Mouse (Mus musculus): ENCODE measurements at regions not wholly inside any gene's neighbourhood (a gene's known extent, or its start where the extent isn't known, plus 50 kb on each side); places are given as distances from the start of the nearest gene placed in this dataset.
A peak's percentile ranks its signal among the peaks of the same experiment; 100 is the strongest.

GRCm38 (mm10) chr1:39047316-39047715, 61.9 kb downstream of the Pdcl3 start:
- DNase-seq (ENCODE audit: low spot score) (no peak), ATAC-seq (no peak)
- H3K9me3 ChIP-seq (replicated peaks; ENCODE audit: control insufficient read depth, low read length) = no peaks in the 10 kb centered on the region; the same call in 1 of the 2 replicates
- H3K4me3 ChIP-seq (ENCODE audit: low read depth, low read length) = no peak overlapping the region
- 90% methylated on average over 6 of the region's 6 CpGs for WGBS
- no peaks in the 10 kb centered on the region for H3K4me1 ChIP-seq (ENCODE audit: control insufficient read depth, insufficient read depth, low read length)
- H3K27me3 ChIP-seq (replicated peaks; ENCODE audit: control insufficient read depth, insufficient read depth, low read length) = no peaks in the 10 kb centered on the region
- no peak overlapping the region for H3K4me2 ChIP-seq (ENCODE audit: low read length)
- no peak overlapping the region for H3K27ac ChIP-seq (ENCODE audit: low read depth, low read length)
- H3K9ac ChIP-seq (ENCODE audit: low read length) = no peak overlapping the region
- no peaks in the 10 kb centered on the region for H3K36me3 ChIP-seq (ENCODE audit: control insufficient read depth, insufficient read depth, low read length)

GRCm38 (mm10) chr1:39057304-39057703, 71.9 kb downstream of the Pdcl3 start:
- no peak for ATAC-seq
- H3K9ac ChIP-seq (ENCODE audit: low read length) = no peak overlapping the region
- no peak overlapping the region for H3K4me2 ChIP-seq (ENCODE audit: low read length)
- no peak overlapping the region for H3K27ac ChIP-seq (ENCODE audit: low read depth, low read length)
- no peaks in the 10 kb centered on the region for H3K36me3 ChIP-seq (ENCODE audit: control insufficient read depth, insufficient read depth, low read length)
- H3K4me1 ChIP-seq (ENCODE audit: control insufficient read depth, insufficient read depth, low read length) = no peaks in the 10 kb centered on the region
- WGBS = 76% methylated on average over 6 of the region's 6 CpGs
- H3K27me3 ChIP-seq (replicated peaks; ENCODE audit: control insufficient read depth, insufficient read depth, low read length) = no peaks in the 10 kb centered on the region
- H3K9me3 ChIP-seq (replicated peaks; ENCODE audit: control insufficient read depth, low read length) = no peaks in the 10 kb centered on the region
- no peak overlapping the region for H3K4me3 ChIP-seq (ENCODE audit: low read depth, low read length)
- DNase-seq (ENCODE audit: low spot score) = no peak

- Histone ChIP-seq H3K36me3 (ENCODE audit: control insufficient read depth, insufficient read depth, low read length) (no peaks in the 10 kb centered on the region), H3K9me3 (replicated peaks; ENCODE audit: control insufficient read depth, low read length) (no peaks in the 10 kb centered on the region), H3K4me3 (ENCODE audit: low read depth, low read length) (no peak overlapping the region), H3K27me3 (replicated peaks; ENCODE audit: control insufficient read depth, insufficient read depth, low read length) (no peaks in the 10 kb centered on the region), H3K27ac (ENCODE audit: low read depth, low read length) (no peak overlapping the region), H3K4me1 (ENCODE audit: control insufficient read depth, insufficient read depth, low read length) (no peaks in the 10 kb centered on the region), H3K9ac (ENCODE audit: low read length) (no peak overlapping the region), H3K4me2 (ENCODE audit: low read length) (no peak overlapping the region)
- DNase-seq (ENCODE audit: low spot score) = no peak
- ATAC-seq = no peak
- WGBS = 96% methylated on average over 6 of the region's 6 CpGs
Observed at GRCm38 (mm10) chr1:39062509-39062908, 77.1 kb downstream of the Pdcl3 start.

- H3K4me2 ChIP-seq (ENCODE audit: low read length) = no peak overlapping the region
- no peaks in the 10 kb centered on the region for H3K9me3 ChIP-seq (replicated peaks; ENCODE audit: control insufficient read depth, low read length)
- DNase-seq (ENCODE audit: low spot score) (peak; percentile 15), ATAC-seq (no peak)
- H3K36me3 ChIP-seq (ENCODE audit: control insufficient read depth, insufficient read depth, low read length) = no peaks in the 10 kb centered on the region
- H3K4me3 ChIP-seq (ENCODE audit: low read depth, low read length) = no peak overlapping the region
- H3K4me1 ChIP-seq (ENCODE audit: control insufficient read depth, insufficient read depth, low read length) = no peaks in the 10 kb centered on the region
- H3K9ac ChIP-seq (ENCODE audit: low read length) = no peak overlapping the region
- H3K27me3 ChIP-seq (replicated peaks; ENCODE audit: control insufficient read depth, insufficient read depth, low read length) = no peaks in the 10 kb centered on the region
- WGBS = 81% methylated on average over 13 of the region's 13 CpGs
- no peak overlapping the region for H3K27ac ChIP-seq (ENCODE audit: low read depth, low read length)
Observed at GRCm38 (mm10) chr1:39063666-39064385, 78.4 kb downstream of the Pdcl3 start.

- Histone ChIP-seq H3K36me3 (ENCODE audit: control insufficient read depth, insufficient read depth, low read length) (no peaks in the 10 kb centered on the region), H3K4me1 (ENCODE audit: control insufficient read depth, insufficient read depth, low read length) (no peaks in the 10 kb centered on the region), H3K9me3 (replicated peaks; ENCODE audit: control insufficient read depth, low read length) (no peaks in the 10 kb centered on the region), H3K9ac (ENCODE audit: low read length) (no peak overlapping the region), H3K4me2 (ENCODE audit: low read length) (no peak overlapping the region), H3K27ac (ENCODE audit: low read depth, low read length) (no peak overlapping the region), H3K27me3 (replicated peaks; ENCODE audit: control insufficient read depth, insufficient read depth, low read length) (no peaks in the 10 kb centered on the region), H3K4me3 (ENCODE audit: low read depth, low read length) (no peak overlapping the region)
- DNase-seq (ENCODE audit: low spot score) (no peak), ATAC-seq (no peak)
- 91% methylated on average over 3 of the region's 3 CpGs for WGBS
Observed at GRCm38 (mm10) chr1:39064781-39065180, 79.4 kb downstream of the Pdcl3 start.

GRCm38 (mm10) chr1:39067901-39068300, 82.5 kb downstream of the Pdcl3 start:
- no peak for DNase-seq (ENCODE audit: low spot score)
- Histone ChIP-seq H3K4me2 (ENCODE audit: low read length) (no peak overlapping the region), H3K27ac (ENCODE audit: low read depth, low read length) (no peak overlapping the region), H3K4me1 (ENCODE audit: control insufficient read depth, insufficient read depth, low read length) (no peaks in the 10 kb centered on the region), H3K27me3 (replicated peaks; ENCODE audit: control insufficient read depth, insufficient read depth, low read length) (no peaks in the 10 kb centered on the region), H3K36me3 (ENCODE audit: control insufficient read depth, insufficient read depth, low read length) (no peaks in the 10 kb centered on the region), H3K9ac (ENCODE audit: low read length) (no peak overlapping the region), H3K4me3 (ENCODE audit: low read depth, low read length) (no peak overlapping the region), H3K9me3 (replicated peaks; ENCODE audit: control insufficient read depth, low read length) (no peaks in the 10 kb centered on the region)
- ATAC-seq = no peak
- 36% methylated on average over 3 of the region's 3 CpGs for WGBS

- no peak overlapping the region for H3K9ac ChIP-seq (ENCODE audit: low read length)
- no peaks in the 10 kb centered on the region for H3K9me3 ChIP-seq (replicated peaks; ENCODE audit: control insufficient read depth, low read length)
- no peak overlapping the region for H3K4me3 ChIP-seq (ENCODE audit: low read depth, low read length)
- H3K27ac ChIP-seq (ENCODE audit: low read depth, low read length) = no peak overlapping the region
- H3K27me3 ChIP-seq (replicated peaks; ENCODE audit: control insufficient read depth, insufficient read depth, low read length) = no peaks in the 10 kb centered on the region
- ATAC-seq = no peak
- no peaks in the 10 kb centered on the region for H3K36me3 ChIP-seq (ENCODE audit: control insufficient read depth, insufficient read depth, low read length)
- no peaks in the 10 kb centered on the region for H3K4me1 ChIP-seq (ENCODE audit: control insufficient read depth, insufficient read depth, low read length)
- WGBS = 75% methylated on average over 11 of the region's 11 CpGs
- H3K4me2 ChIP-seq (ENCODE audit: low read length) = no peak overlapping the region
- no peak for DNase-seq (ENCODE audit: low spot score)
Observed at GRCm38 (mm10) chr1:39069086-39069655, 83.8 kb downstream of the Pdcl3 start.

GRCm38 (mm10) chr1:39069676-39070075, 84.3 kb downstream of the Pdcl3 start:
- DNase-seq (ENCODE audit: low spot score) (no peak), ATAC-seq (no peak)
- H3K4me2 ChIP-seq (ENCODE audit: low read length) = no peak overlapping the region
- no peak overlapping the region for H3K4me3 ChIP-seq (ENCODE audit: low read depth, low read length)
- WGBS = 43% methylated on average over 7 of the region's 7 CpGs
- H3K9ac ChIP-seq (ENCODE audit: low read length) = no peak overlapping the region
- H3K9me3 ChIP-seq (replicated peaks; ENCODE audit: control insufficient read depth, low read length) = no peaks in the 10 kb centered on the region
- H3K27me3 ChIP-seq (replicated peaks; ENCODE audit: control insufficient read depth, insufficient read depth, low read length) = no peaks in the 10 kb centered on the region
- H3K27ac ChIP-seq (ENCODE audit: low read depth, low read length) = no peak overlapping the region
- no peaks in the 10 kb centered on the region for H3K4me1 ChIP-seq (ENCODE audit: control insufficient read depth, insufficient read depth, low read length)
- H3K36me3 ChIP-seq (ENCODE audit: control insufficient read depth, insufficient read depth, low read length) = no peaks in the 10 kb centered on the region

- Histone ChIP-seq H3K27ac (ENCODE audit: low read depth, low read length) (no peak overlapping the region), H3K27me3 (replicated peaks; ENCODE audit: control insufficient read depth, insufficient read depth, low read length) (no peaks in the 10 kb centered on the region), H3K36me3 (ENCODE audit: control insufficient read depth, insufficient read depth, low read length) (no peaks in the 10 kb centered on the region), H3K9ac (ENCODE audit: low read length) (no peak overlapping the region), H3K4me2 (ENCODE audit: low read length) (no peak overlapping the region), H3K4me1 (ENCODE audit: control insufficient read depth, insufficient read depth, low read length) (no peaks in the 10 kb centered on the region), H3K9me3 (replicated peaks; ENCODE audit: control insufficient read depth, low read length) (peaks cover 2% of the 10 kb centered on the region; the same call in 1 of the 2 replicates), H3K4me3 (ENCODE audit: low read depth, low read length) (no peak overlapping the region)
- no peak for DNase-seq (ENCODE audit: low spot score)
- no peak for ATAC-seq
- WGBS = 90% methylated on average over 5 of the region's 5 CpGs
Observed at GRCm38 (mm10) chr1:39075966-39076365, 90.6 kb downstream of the Pdcl3 start.
